Mouse (Mus musculus): ENCODE measurements around the gene Ccdc34. TPM values are rescaled to one million over a fixed set of nuclear protein-coding genes. Genes with fewer than 3 reads are reported as not detected.

Ccdc34 gene
- total and polyA plus RNA-seq, 3 experiments, result 17.5 to 65.5 (median 33.9) TPM

- H3K9me3 ChIP-seq (replicated peaks), result no peaks in the 10 kb centered on the region
- H3K4me1 ChIP-seq (ENCODE audit: insufficient read depth, low read depth, low read length), result peaks cover 53% of the 10 kb centered on the region
- TF ChIP-seq POLR2AphosphoS5 (IDR thresholded peaks at IDR 0.05; ENCODE audit: insufficient replicate concordance, low read depth, low read length), result no peak
- TF ChIP-seq TAL1 (conservative IDR thresholded peaks at IDR 0.05; ENCODE audit: low read depth, low read length), result no peak
- no peak for TF ChIP-seq GATA1 (IDR thresholded peaks at IDR 0.05; ENCODE audit: borderline replicate concordance, low read length)
- TF ChIP-seq CTCF (IDR thresholded peaks at IDR 0.05; ENCODE audit: low read depth, low read length), result no peak
- no peak for TF ChIP-seq GATA2 (IDR thresholded peaks at IDR 0.05; ENCODE audit: borderline replicate concordance, low read depth, low read length)
- DNase-seq (ENCODE audit: low spot score) (no peak), ATAC-seq (ENCODE audit: extremely low read depth, insufficient number of reproducible peaks, low FRiP score, poor library complexity, severe bottlenecking) (peak; percentile 62)
- peak overlapping the region; percentile 33; the same call in 1 of the 2 replicates for H3K4me3 ChIP-seq (ENCODE audit: low read depth, low read length)
- no peaks in the 10 kb centered on the region for H3K36me3 ChIP-seq (replicated peaks)
- no peaks in the 10 kb centered on the region for H3K27me3 ChIP-seq (ENCODE audit: insufficient read depth, low read length)
Measured at GRCm38 (mm10) chr2:110202716-110203497, 185.3 kb downstream of the Ccdc34 start.

GRCm38 (mm10) chr2:110204169-110204568, 186.6 kb downstream of the Ccdc34 start:
- ATAC-seq (ENCODE audit: extremely low read depth, insufficient number of reproducible peaks, low FRiP score, poor library complexity, severe bottlenecking) (no peak), DNase-seq (ENCODE audit: low spot score) (no peak)
- Histone ChIP-seq H3K4me3 (ENCODE audit: low read depth, low read length) (no peak overlapping the region), H3K27me3 (ENCODE audit: insufficient read depth, low read length) (no peaks in the 10 kb centered on the region), H3K36me3 (replicated peaks) (no peaks in the 10 kb centered on the region), H3K9me3 (replicated peaks) (no peaks in the 10 kb centered on the region), H3K4me1 (ENCODE audit: insufficient read depth, low read depth, low read length) (peaks cover 57% of the 10 kb centered on the region)
- no peak for TF ChIP-seq GATA1 (IDR thresholded peaks at IDR 0.05; ENCODE audit: borderline replicate concordance, low read length)
- TF ChIP-seq TAL1 (conservative IDR thresholded peaks at IDR 0.05; ENCODE audit: low read depth, low read length), result no peak
- TF ChIP-seq POLR2AphosphoS5 (IDR thresholded peaks at IDR 0.05; ENCODE audit: insufficient replicate concordance, low read depth, low read length), result no peak
- TF ChIP-seq CTCF (IDR thresholded peaks at IDR 0.05; ENCODE audit: low read depth, low read length), result no peak
- TF ChIP-seq GATA2 (IDR thresholded peaks at IDR 0.05; ENCODE audit: borderline replicate concordance, low read depth, low read length), result no peak

GRCm38 (mm10) chr2:110204705-110205318, 187.2 kb downstream of the Ccdc34 start:
- peaks cover 54% of the 10 kb centered on the region for H3K4me1 ChIP-seq (ENCODE audit: insufficient read depth, low read depth, low read length)
- DNase-seq (ENCODE audit: low spot score) (peak; percentile 10), ATAC-seq (ENCODE audit: extremely low read depth, insufficient number of reproducible peaks, low FRiP score, poor library complexity, severe bottlenecking) (no peak)
- TF ChIP-seq GATA1 (IDR thresholded peaks at IDR 0.05; ENCODE audit: borderline replicate concordance, low read length) (no peak), CTCF (IDR thresholded peaks at IDR 0.05; ENCODE audit: low read depth, low read length) (peak; percentile 55)
- H3K4me3 ChIP-seq (ENCODE audit: low read depth, low read length), result no peak overlapping the region
- H3K36me3 ChIP-seq (replicated peaks), result no peaks in the 10 kb centered on the region
- no peaks in the 10 kb centered on the region for H3K27me3 ChIP-seq (ENCODE audit: insufficient read depth, low read length)
- no peaks in the 10 kb centered on the region for H3K9me3 ChIP-seq (replicated peaks)

GRCm38 (mm10) chr2:110210508-110211496, 193.2 kb downstream of the Ccdc34 start:
- H3K4me1 ChIP-seq (ENCODE audit: insufficient read depth, low read depth, low read length), result peaks cover 13% of the 10 kb centered on the region
- DNase-seq (ENCODE audit: low spot score) (no peak), ATAC-seq (ENCODE audit: extremely low read depth, insufficient number of reproducible peaks, low FRiP score, poor library complexity, severe bottlenecking) (no peak)
- TF ChIP-seq GATA2 (IDR thresholded peaks at IDR 0.05; ENCODE audit: borderline replicate concordance, low read depth, low read length) (no peak), GATA1 (IDR thresholded peaks at IDR 0.05; ENCODE audit: borderline replicate concordance, low read length) (no peak), TAL1 (conservative IDR thresholded peaks at IDR 0.05; ENCODE audit: low read depth, low read length) (no peak), CTCF (IDR thresholded peaks at IDR 0.05; ENCODE audit: low read depth, low read length) (no peak), POLR2AphosphoS5 (IDR thresholded peaks at IDR 0.05; ENCODE audit: insufficient replicate concordance, low read depth, low read length) (no peak)
- peaks cover 7% of the 10 kb centered on the region for H3K27me3 ChIP-seq (ENCODE audit: insufficient read depth, low read length)
- no peaks in the 10 kb centered on the region for H3K9me3 ChIP-seq (replicated peaks)
- H3K36me3 ChIP-seq (replicated peaks), result no peaks in the 10 kb centered on the region
- H3K4me3 ChIP-seq (ENCODE audit: low read depth, low read length), result no peak overlapping the region

- H3K27me3 ChIP-seq (ENCODE audit: insufficient read depth, low read length), result peaks cover 10% of the 10 kb centered on the region
- H3K4me3 ChIP-seq (ENCODE audit: low read depth, low read length), result no peak overlapping the region
- no peak for ATAC-seq (ENCODE audit: extremely low read depth, insufficient number of reproducible peaks, low FRiP score, poor library complexity, severe bottlenecking)
- DNase-seq (ENCODE audit: low spot score), result no peak
- H3K9me3 ChIP-seq (replicated peaks), result no peaks in the 10 kb centered on the region
- H3K4me1 ChIP-seq (ENCODE audit: insufficient read depth, low read depth, low read length), result peaks cover 7% of the 10 kb centered on the region; the same call in 1 of the 2 replicates
- H3K36me3 ChIP-seq (replicated peaks), result no peaks in the 10 kb centered on the region
- TF ChIP-seq POLR2AphosphoS5 (IDR thresholded peaks at IDR 0.05; ENCODE audit: insufficient replicate concordance, low read depth, low read length), result no peak
- TF ChIP-seq GATA1 (IDR thresholded peaks at IDR 0.05; ENCODE audit: borderline replicate concordance, low read length), result no peak
- TF ChIP-seq CTCF (IDR thresholded peaks at IDR 0.05; ENCODE audit: low read depth, low read length), result no peak
- no peak for TF ChIP-seq GATA2 (IDR thresholded peaks at IDR 0.05; ENCODE audit: borderline replicate concordance, low read depth, low read length)
- TF ChIP-seq TAL1 (conservative IDR thresholded peaks at IDR 0.05; ENCODE audit: low read depth, low read length), result no peak
Measured at GRCm38 (mm10) chr2:110214278-110214677, 196.7 kb downstream of the Ccdc34 start.

All from G1E (cell line).